Mouse (Mus musculus) midbrain, embryonic 11.5 days (tissue): ENCODE data around the gene 4930467E23Rik. TPM values are rescaled to one million over a fixed set of nuclear protein-coding genes. Genes with fewer than 3 reads are reported as not detected.
A peak's percentile ranks its signal among the peaks of the same experiment; 100 is the strongest.
"Not testable (repeated sequence)": the region's sequence is repeated elsewhere in the genome, so short reads cannot be mapped to it uniquely, and the experiment has no call there.

Experiments
- ATAC-seq: fragments of 200-750 bp; cut with Nextera tagmentation; 2 replicates; pipeline ENCODE4 v1.8.0; 2017; ENCODE audit warnings: moderate TSS enrichment, moderate library complexity; ENCODE audit not compliant: low FRiP score
- DNase-seq: peaks from one replicate; pipeline ENCODE4 v3.0.0; 2015; ENCODE audit warnings: low spot score; ENCODE audit errors: missing footprints
- H3K27ac ChIP-seq: fragments of 300-500 bp; sonication (generic); 2 replicates; pipeline ENCODE4 v1.5.1; 2014; ENCODE audit warnings: low read depth, low read length
- H3K27me3 ChIP-seq: fragments of 300-500 bp; sonication (generic); 2 replicates; pipeline ENCODE4 v1.6.1; 2014; ENCODE audit warnings: mild to moderate bottlenecking, low read length, moderate library complexity, mixed read lengths; ENCODE audit not compliant: control insufficient read depth, insufficient read depth
- H3K36me3 ChIP-seq: fragments of 300-500 bp; sonication (generic); 2 replicates; pipeline ENCODE4 v1.6.1; 2014; ENCODE audit warnings: mild to moderate bottlenecking, low read length, moderate library complexity, mixed read lengths; ENCODE audit not compliant: control insufficient read depth, insufficient read depth
- H3K4me1 ChIP-seq: fragments of 300-500 bp; sonication (generic); 2 replicates; pipeline ENCODE4 v1.6.1; 2014; ENCODE audit warnings: low read length; ENCODE audit not compliant: control insufficient read depth, insufficient read depth
- H3K4me2 ChIP-seq: fragments of 300-500 bp; sonication (generic); 2 replicates; pipeline ENCODE4 v1.6.1; 2014; ENCODE audit warnings: mild to moderate bottlenecking, moderate library complexity
- H3K4me3 ChIP-seq: fragments of 300-500 bp; sonication (generic); 2 replicates; pipeline ENCODE4 v1.5.1; 2014; ENCODE audit warnings: low read depth, low read length
- H3K9ac ChIP-seq: fragments of 300-500 bp; sonication (generic); 2 replicates; pipeline ENCODE4 v1.6.1; 2014; ENCODE audit warnings: low read length
- H3K9me3 ChIP-seq: fragments of 300-500 bp; sonication (generic); 2 replicates; pipeline ENCODE4 v1.6.1; 2016; ENCODE audit warnings: low read length; ENCODE audit not compliant: control insufficient read depth
- WGBS: fragments of 180-500 bp; shearing (Covaris S2); extraction: QIAGEN DNeasy Blood & Tissue Kit; methylation state at CpG from one replicate; pipeline ENCODE4 v1.1.7; 2014; 5-methylcytosine and 5-hydroxymethylcytosine counted together
- polyA plus RNA-seq: library from polyadenylated mRNA; unstranded; fragments of >200 nt; fragmentation: Nextera tagmentation; extraction: Ambion mirVana; gene quantifications from 2 replicates; pipeline ENCODE4 v1.2.1, GENCODE M21; 2014

4930467E23Rik gene
- polyA plus RNA-seq, 1 experiment from 2014 or later = not detected

- 90% methylated on average over 2 of the region's 2 CpGs for WGBS
- not testable (repeated sequence) for H3K27ac ChIP-seq, H3K4me2 ChIP-seq, H3K9me3 ChIP-seq, H3K4me1 ChIP-seq, H3K4me3 ChIP-seq, H3K36me3 ChIP-seq, H3K9ac ChIP-seq, ATAC-seq, H3K27me3 ChIP-seq, DNase-seq
These were observed 28.1 kb upstream of the 4930467E23Rik start for GRCm38 (mm10) chr8:19701326-19701725.

DNA sequence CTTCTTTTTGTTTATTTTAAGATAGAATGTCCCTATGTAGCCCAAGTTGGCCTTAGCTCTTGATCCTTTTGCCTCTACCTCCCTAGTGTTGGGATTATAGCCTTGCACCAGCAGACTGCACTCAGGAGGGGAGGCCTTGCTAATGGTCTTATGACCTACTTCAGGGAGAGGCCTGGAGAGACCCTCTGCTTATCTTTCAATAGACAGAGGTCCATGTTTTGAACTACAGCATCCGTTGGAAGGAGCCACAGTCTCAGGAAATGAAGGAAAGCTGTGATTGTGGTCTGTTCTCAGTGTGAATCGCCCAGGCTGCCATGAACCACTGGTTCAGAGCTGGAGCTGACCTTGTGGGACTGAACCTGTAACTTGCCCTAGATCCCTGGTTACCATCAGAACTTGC lies 27.1 kb upstream of the 4930467E23Rik start:
- not testable (repeated sequence) for H3K27ac ChIP-seq, ATAC-seq, H3K9me3 ChIP-seq, H3K36me3 ChIP-seq, H3K4me2 ChIP-seq, H3K9ac ChIP-seq, H3K27me3 ChIP-seq, H3K4me1 ChIP-seq, H3K4me3 ChIP-seq
- peak; percentile 80 for DNase-seq
- 82% methylated on average over 1 of the region's 2 CpGs for WGBS

- H3K4me2 ChIP-seq, H3K27ac ChIP-seq, H3K9me3 ChIP-seq, H3K9ac ChIP-seq, H3K27me3 ChIP-seq, H3K4me1 ChIP-seq, H3K4me3 ChIP-seq, H3K36me3 ChIP-seq: not testable (repeated sequence)
- ATAC-seq = peak; percentile 95
- WGBS = 51% methylated on average over 13 of the region's 13 CpGs
- peak; percentile 99 for DNase-seq
These were observed 26.2 kb upstream of the 4930467E23Rik start for GRCm38 (mm10) chr8:19702972-19703709.

DNA sequence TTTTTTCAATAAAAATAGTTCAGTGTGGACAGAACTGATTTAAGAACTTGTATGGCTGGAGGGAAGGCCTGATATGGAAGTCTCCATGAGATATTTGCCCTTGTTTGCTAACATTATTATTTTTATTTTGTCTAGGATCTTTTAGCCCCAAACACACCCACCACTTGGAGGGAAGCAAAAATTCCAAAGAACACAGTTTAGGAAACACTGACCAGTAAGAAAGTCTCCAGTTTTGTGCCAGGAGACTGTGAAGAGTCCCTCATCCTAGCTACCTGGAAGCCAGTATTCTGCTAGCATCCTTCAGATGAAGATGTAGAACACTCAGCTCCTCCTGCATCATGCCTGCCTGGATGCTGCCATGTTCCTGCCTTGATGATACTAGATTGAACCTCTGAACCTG lies 25.5 kb upstream of the 4930467E23Rik start:
- not testable (repeated sequence) for ATAC-seq, H3K27ac ChIP-seq, H3K9ac ChIP-seq, H3K4me2 ChIP-seq, H3K36me3 ChIP-seq, DNase-seq, H3K9me3 ChIP-seq, H3K4me1 ChIP-seq, H3K4me3 ChIP-seq, H3K27me3 ChIP-seq

- not testable (repeated sequence) for DNase-seq, ATAC-seq, H3K4me2 ChIP-seq, H3K36me3 ChIP-seq, H3K27ac ChIP-seq, H3K9ac ChIP-seq, H3K27me3 ChIP-seq, H3K4me1 ChIP-seq, H3K9me3 ChIP-seq, H3K4me3 ChIP-seq
- no CpG with 5 or more reads among the region's 4 CpGs for WGBS
These were observed 24.7 kb upstream of the 4930467E23Rik start for GRCm38 (mm10) chr8:19704441-19705215.

GRCm38 (mm10) chr8:19705216-19705600 lies 24.2 kb upstream of the 4930467E23Rik start:
- WGBS = 74% methylated on average over 9 of the region's 9 CpGs

DNA sequence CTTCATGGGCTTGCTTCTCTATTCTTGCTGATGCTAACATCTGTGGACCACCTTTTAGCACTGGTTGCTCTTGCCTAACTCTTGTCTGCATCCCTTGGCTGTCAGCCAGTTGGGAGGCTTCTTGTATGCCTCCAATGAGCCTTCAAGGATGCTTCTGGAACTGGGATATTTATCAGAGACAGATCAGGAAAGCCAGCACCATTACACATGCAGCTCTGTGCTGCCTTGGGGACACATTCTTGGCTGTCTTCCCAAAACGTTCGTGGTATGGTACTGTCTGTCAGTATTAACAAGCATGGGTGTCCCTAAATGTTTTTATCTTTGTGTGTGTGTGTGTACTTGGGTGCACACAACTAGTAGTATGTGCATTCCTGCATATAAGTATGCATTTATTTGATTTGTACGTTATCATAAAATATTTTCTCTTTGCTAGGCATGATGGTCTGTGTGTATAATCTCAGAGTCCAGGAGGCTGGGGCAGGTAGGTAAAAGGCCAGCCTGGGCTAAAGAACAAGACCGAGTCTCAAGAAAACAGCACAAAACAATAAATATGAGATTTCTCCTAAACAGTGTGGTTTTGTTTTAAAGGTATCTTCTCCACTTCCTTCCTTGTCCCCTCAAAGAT lies 23.2 kb upstream of the 4930467E23Rik start:
- DNase-seq, H3K27ac ChIP-seq, H3K27me3 ChIP-seq, H3K4me2 ChIP-seq, H3K4me3 ChIP-seq, H3K9me3 ChIP-seq, ATAC-seq, H3K36me3 ChIP-seq, H3K9ac ChIP-seq, H3K4me1 ChIP-seq: not testable (repeated sequence)
- 87% methylated on average over 4 of the region's 4 CpGs for WGBS

More at GRCm38 (mm10) chr8:19705216-19705600, 24.2 kb upstream of the 4930467E23Rik start:
- not testable (repeated sequence) for H3K9ac ChIP-seq, H3K4me2 ChIP-seq, H3K4me1 ChIP-seq, H3K9me3 ChIP-seq, ATAC-seq, H3K4me3 ChIP-seq, H3K27ac ChIP-seq, H3K36me3 ChIP-seq, H3K27me3 ChIP-seq
- DNase-seq = peak; percentile 81

DNA sequence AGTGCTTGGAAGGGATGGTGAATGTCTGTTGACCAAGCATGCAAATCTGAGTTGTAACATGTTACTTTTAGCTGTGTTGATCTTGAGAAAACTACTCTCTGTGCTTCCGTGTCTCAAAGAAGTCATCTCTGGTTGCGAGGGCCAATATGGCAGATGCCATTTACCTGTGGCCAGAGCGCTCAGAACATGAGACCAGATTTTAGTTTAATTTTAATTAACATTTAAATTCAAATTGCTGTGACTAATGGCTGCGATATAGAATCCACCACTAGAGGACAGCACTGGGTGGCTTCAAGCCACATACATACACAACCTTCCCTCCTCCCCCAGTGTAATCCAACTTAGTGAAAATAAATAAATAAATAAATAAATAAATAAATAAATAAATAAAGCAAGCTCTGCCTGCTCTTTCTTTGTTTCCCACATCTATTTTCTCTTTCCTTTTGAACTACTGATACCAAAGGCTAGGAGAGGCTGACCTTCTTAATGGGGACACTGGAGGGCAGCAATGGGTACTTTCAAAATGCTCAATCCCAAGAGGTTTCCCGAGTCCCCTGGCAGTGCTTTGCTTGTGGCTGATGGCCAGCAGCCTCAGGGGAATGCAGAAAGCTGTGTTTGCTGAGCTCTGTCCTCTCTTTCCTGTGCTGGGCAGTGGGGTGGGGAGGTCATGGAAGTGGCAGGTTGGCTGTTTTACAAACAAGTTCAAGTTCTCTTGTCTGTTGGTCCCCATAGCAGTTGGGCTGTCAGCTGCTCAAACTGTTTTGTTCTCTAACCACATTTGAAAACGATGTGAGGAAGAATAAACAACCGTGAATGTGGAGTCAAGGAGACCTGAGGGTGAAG lies 22.2 kb upstream of the 4930467E23Rik start:
- not testable (repeated sequence) for H3K9me3 ChIP-seq, H3K27ac ChIP-seq, H3K4me3 ChIP-seq, H3K27me3 ChIP-seq, H3K9ac ChIP-seq, H3K4me1 ChIP-seq, H3K4me2 ChIP-seq, H3K36me3 ChIP-seq, ATAC-seq
- DNase-seq = peak; percentile 94
- 71% methylated on average over 7 of the region's 7 CpGs for whole genome bisulfite sequencing
